Mouse (Mus musculus) G1E (cell line): ENCODE measurements around the gene Agbl3. TPM values are rescaled to one million over a fixed set of nuclear protein-coding genes. Genes with fewer than 3 reads are reported as not detected.

Source experiments
- ATAC-seq: 2 replicates; pipeline ENCODE4 v1.8.0; 2016; ENCODE audit warnings: mild to moderate bottlenecking; ENCODE audit not compliant: insufficient number of reproducible peaks, poor library complexity, low FRiP score, severe bottlenecking; ENCODE audit errors: extremely low read depth
- DNase-seq: peaks from one replicate; pipeline ENCODE4 v3.0.0; 2012; ENCODE audit warnings: low spot score
- H3K27me3 ChIP-seq: 2 replicates; pipeline ENCODE4 v1.6.1; 2012; ENCODE audit warnings: mild to moderate bottlenecking, low read length, inconsistent platforms; ENCODE audit not compliant: insufficient read depth
- H3K36me3 ChIP-seq: replicated peaks from 2 replicates; pipeline ENCODE3; 2012; ENCODE audit warnings: mild to moderate bottlenecking, inconsistent platforms
- H3K4me1 ChIP-seq: 2 replicates; pipeline ENCODE4 v1.6.1; 2012; ENCODE audit warnings: low read depth, low read length, inconsistent platforms, mixed read lengths; ENCODE audit not compliant: insufficient read depth
- H3K4me3 ChIP-seq: 2 replicates; pipeline ENCODE4 v1.5.1; 2012; ENCODE audit warnings: low read depth, mild to moderate bottlenecking, inconsistent platforms, low read length, moderate library complexity, mixed read lengths
- H3K9me3 ChIP-seq: replicated peaks from 2 replicates; pipeline ENCODE4 v1.6.1; 2012; ENCODE audit warnings: inconsistent platforms
- CTCF ChIP-seq: IDR thresholded peaks from 2 replicates; pipeline ENCODE4 v1.5.1; 2012; ENCODE audit warnings: low read depth, low read length, inconsistent platforms, mixed read lengths
- GATA1 ChIP-seq: IDR thresholded peaks from 2 replicates; pipeline ENCODE4 v1.6.1; 2012; ENCODE audit warnings: borderline replicate concordance, low read length, inconsistent platforms, mixed read lengths
- GATA2 ChIP-seq: IDR thresholded peaks from 2 replicates; pipeline ENCODE4 v1.6.1; 2012; ENCODE audit warnings: low read depth, low read length, inconsistent platforms, borderline replicate concordance
- POLR2AphosphoS5 ChIP-seq: IDR thresholded peaks from 2 replicates; pipeline ENCODE4 v1.6.1; 2012; ENCODE audit warnings: low read depth, low read length, inconsistent platforms; ENCODE audit not compliant: insufficient replicate concordance
- TAL1 ChIP-seq: conservative IDR thresholded peaks from 2 replicates; pipeline ENCODE4 v1.6.1; 2012; ENCODE audit warnings: low read depth, low read length, inconsistent platforms, mixed read lengths
- polyA plus RNA-seq: library from polyadenylated mRNA; stranded (reverse); fragments of >175 nt; gene quantifications from 2 replicates; pipeline ENCODE4 v1.2.3, GENCODE M21; 2012
- total RNA-seq, 2 experiments: library from RNA; stranded (forward) in 1 of 2; stranded (reverse) in 1 of 2; fragments of 200-1000 nt in 1 of 2; fragments of >200 nt in 1 of 2; fragmentation: Nextera tagmentation in 1 of 2; gene quantifications; 2 replicates each; pipeline ENCODE4 v1.2.3; 2014 to 2017

Gene Agbl3
- total and polyA plus RNA-seq, 3 experiments = 0.22 TPM; not detected in 2

GRCm38 (mm10) chr6:34810651-34811050 is 30.4 kb downstream of the Agbl3 start:
- no peaks in the 10 kb centered on the region for H3K9me3 ChIP-seq
- H3K27me3 ChIP-seq = peaks cover 2% of the 10 kb centered on the region; the same call in 1 of the 2 replicates
- DNase-seq (no peak), ATAC-seq (no peak)
- H3K4me1 ChIP-seq = no peaks in the 10 kb centered on the region
- TF ChIP-seq TAL1 (no peak), GATA2 (no peak), POLR2AphosphoS5 (no peak), CTCF (no peak), GATA1 (no peak)
- H3K4me3 ChIP-seq = no peak overlapping the region
- no peaks in the 10 kb centered on the region for H3K36me3 ChIP-seq

- no peak for TF ChIP-seq TAL1
- no peak for TF ChIP-seq POLR2AphosphoS5
- no peak for TF ChIP-seq CTCF
- TF ChIP-seq GATA2 = no peak
- no peak for TF ChIP-seq GATA1
- H3K36me3 ChIP-seq = no peaks in the 10 kb centered on the region
- DNase-seq = no peak
Observed at GRCm38 (mm10) chr6:34824406-34824805, 44.2 kb downstream of the Agbl3 start.

GRCm38 (mm10) chr6:34832352-34832751 is 52.1 kb downstream of the Agbl3 start:
- no peak for TF ChIP-seq GATA2
- TF ChIP-seq POLR2AphosphoS5 = no peak
- TF ChIP-seq CTCF = no peak
- TF ChIP-seq GATA1 = no peak
- TF ChIP-seq TAL1 = no peak
- no peak for ATAC-seq
- Histone ChIP-seq H3K36me3 (no peaks in the 10 kb centered on the region), H3K27me3 (no peaks in the 10 kb centered on the region), H3K9me3 (no peaks in the 10 kb centered on the region), H3K4me3 (no peak overlapping the region), H3K4me1 (no peaks in the 10 kb centered on the region)
- DNase-seq = no peak

More at GRCm38 (mm10) chr6:34824406-34824805, 44.2 kb downstream of the Agbl3 start:
- Histone ChIP-seq H3K9me3 (no peaks in the 10 kb centered on the region), H3K4me3 (no peak overlapping the region), H3K4me1 (no peaks in the 10 kb centered on the region), H3K27me3 (no peaks in the 10 kb centered on the region)
- no peak for ATAC-seq

- TF ChIP-seq GATA1 = no peak
- TF ChIP-seq TAL1 = no peak
- TF ChIP-seq GATA2 = no peak
- no peak for TF ChIP-seq CTCF
- no peak for TF ChIP-seq POLR2AphosphoS5
- Histone ChIP-seq H3K4me1 (peaks cover 39% of the 10 kb centered on the region), H3K27me3 (peaks cover 8% of the 10 kb centered on the region), H3K4me3 (no peak overlapping the region), H3K36me3 (no peaks in the 10 kb centered on the region), H3K9me3 (no peaks in the 10 kb centered on the region)
- no peak for ATAC-seq
- DNase-seq = no peak
Observed at GRCm38 (mm10) chr6:34861546-34862053, 81.4 kb downstream of the Agbl3 start.

- ATAC-seq = no peak
- TF ChIP-seq TAL1 (no peak), CTCF (no peak), GATA2 (no peak), GATA1 (no peak), POLR2AphosphoS5 (no peak)
- Histone ChIP-seq H3K27me3 (peaks cover 8% of the 10 kb centered on the region), H3K4me3 (no peak overlapping the region; the same call in 1 of the 2 replicates), H3K36me3 (no peaks in the 10 kb centered on the region), H3K9me3 (no peaks in the 10 kb centered on the region), H3K4me1 (peaks cover 44% of the 10 kb centered on the region)
- DNase-seq = no peak
Observed at GRCm38 (mm10) chr6:34862381-34862780, 82.1 kb downstream of the Agbl3 start.

GRCm38 (mm10) chr6:34862791-34863403 is 82.7 kb downstream of the Agbl3 start, which contains the start of gene Tmem140:
TSS of gene Tmem140 (plus strand) at chr6:34863146.
- H3K4me3 ChIP-seq = peak within 1 kb of the TSS; percentile 60; the same call in 1 of the 2 replicates
- H3K36me3 ChIP-seq = no peaks in the 10 kb centered on the region
- H3K4me1 ChIP-seq = peaks cover 48% of the 10 kb centered on the region
- no peaks in the 10 kb centered on the region for H3K9me3 ChIP-seq
- no peak for DNase-seq
- 0 out of 2 replicates have a peak, but pooled peaks have one; percentile 31 for ATAC-seq
- no peak for TF ChIP-seq TAL1
- TF ChIP-seq POLR2AphosphoS5 = no peak
- no peak for TF ChIP-seq GATA2
- TF ChIP-seq CTCF = no peak
- no peak for TF ChIP-seq GATA1
- H3K27me3 ChIP-seq = peaks cover 5% of the 10 kb centered on the region; the same call in 1 of the 2 replicates
